Mouse (Mus musculus): ENCODE data around the gene Ubap1.

DNA sequence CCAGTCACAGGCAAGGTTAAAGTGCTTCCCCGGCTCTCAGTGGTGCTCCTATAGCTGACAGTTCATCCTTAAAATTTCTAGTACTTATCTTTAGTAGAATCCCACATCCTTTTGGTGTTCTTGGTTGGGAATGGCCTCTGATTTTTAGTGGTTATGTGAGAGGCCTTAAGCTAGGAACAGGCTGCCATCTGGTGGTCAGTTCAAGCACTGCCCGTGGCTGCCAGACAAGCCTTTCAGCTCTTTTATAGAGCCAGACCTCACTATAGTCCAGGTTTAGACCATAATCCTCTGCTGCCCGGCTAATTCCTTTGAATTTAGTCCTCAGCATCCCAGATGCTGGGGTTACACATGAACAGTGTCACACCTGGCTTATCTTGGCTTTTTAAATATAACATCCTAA is 41.3 kb downstream of the Ubap1 start:
- TF ChIP-seq CTCF (IDR thresholded peaks at IDR 0.05; ENCODE audit: borderline replicate concordance, control insufficient read depth, extremely low read depth, insufficient read depth, low read length, poor library complexity) (no peak), POLR2A (IDR thresholded peaks at IDR 0.05; ENCODE audit: control insufficient read depth, extremely low read depth, insufficient read depth, low read length, poor library complexity) (no peak)
